11 mouse cellular contexts compared by ENCODE assay signal in the genomic region with DNA sequence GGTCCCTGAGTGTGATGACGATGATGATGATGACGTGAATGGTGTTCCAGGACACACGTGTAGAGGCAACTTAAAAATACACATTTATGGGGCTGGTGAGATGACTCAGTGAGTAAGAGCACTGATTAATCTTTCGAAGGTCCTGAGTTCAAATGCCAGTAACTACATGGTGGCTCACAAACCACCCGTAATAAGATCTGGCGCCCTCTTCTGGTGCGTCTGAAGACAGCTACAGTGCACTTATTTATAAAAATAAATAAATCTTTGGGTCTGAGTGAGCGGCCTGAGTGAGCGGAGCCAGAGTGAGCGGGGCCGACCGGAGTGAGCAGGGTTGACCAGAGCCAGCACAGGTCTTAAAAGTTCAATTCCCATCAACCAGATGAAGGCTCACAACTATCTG. TPM values are rescaled to one million over a fixed set of nuclear protein-coding genes. Genes with fewer than 3 reads are reported as not detected.
DNase-seq lines count a peak whose midpoint lies in the region; ATAC-seq and TF ChIP-seq lines count a peak whose summit lies in the region.
"Had no signal": no experiment of that assay in that cellular context is flagged by ENCODE, and none has a peak within 500 bp of the region (broad histone marks: within the 10 kb centered on the region; RNA-seq: fewer than 3 reads in every experiment).

No protein-coding gene starts in this region.

- no peaks in the 10 kb centered on the region for H3K36me3 ChIP-seq in hindbrain, embryonic 11.5 days (ENCODE audit: control insufficient read depth, insufficient read depth, low read length)
- H3K36me3 ChIP-seq in hindbrain, embryonic 16.5 days (ENCODE audit: control insufficient read depth, insufficient read depth, low read length), result no peaks in the 10 kb centered on the region
- H3K36me3 ChIP-seq in thymus, adult 2 months (ENCODE audit: control insufficient read depth, insufficient read depth, low read length), result no peaks in the 10 kb centered on the region
- no peaks in the 10 kb centered on the region for H3K36me3 ChIP-seq in intestine, embryonic 15.5 days
- H3K36me3 ChIP-seq: embryonic facial prominence, embryonic 12.5 days; lung, embryonic 15.5 days had no signal

- H3K4me1 ChIP-seq in hindbrain, embryonic 11.5 days (replicated peaks; ENCODE audit: control insufficient read depth, insufficient read depth, low read length), result no peaks in the 10 kb centered on the region
- H3K4me1 ChIP-seq in hindbrain, embryonic 16.5 days (ENCODE audit: control insufficient read depth, insufficient read depth, low read depth, low read length), result peaks cover 4% of the 10 kb centered on the region
- no peaks in the 10 kb centered on the region for H3K4me1 ChIP-seq in thymus, adult 2 months (replicated peaks; ENCODE audit: control insufficient read depth, insufficient read depth, low read length)
- H3K4me1 ChIP-seq in intestine, embryonic 15.5 days (replicated peaks), result peaks cover 2% of the 10 kb centered on the region

- 91% methylated on average over 12 of the region's 12 CpGs for WGBS in hindbrain, embryonic 11.5 days
- 90% methylated on average over 12 of the region's 12 CpGs for WGBS in hindbrain, embryonic 16.5 days
- 86% methylated on average over 12 of the region's 12 CpGs for WGBS in thymus, adult 2 months
- WGBS in intestine, embryonic 15.5 days, result 87% methylated on average over 12 of the region's 12 CpGs

- H3K4me2 ChIP-seq in hindbrain, embryonic 11.5 days (replicated peaks; ENCODE audit: low read depth, low read length), result no peak overlapping the region
- H3K4me2 ChIP-seq in hindbrain, embryonic 16.5 days (ENCODE audit: low read length), result no peak overlapping the region
- H3K4me2 ChIP-seq in intestine, embryonic 15.5 days (replicated peaks), result no peak overlapping the region
- H3K4me2 ChIP-seq: embryonic facial prominence, embryonic 12.5 days; lung, embryonic 15.5 days had no signal

- H3K27me3 ChIP-seq in hindbrain, embryonic 11.5 days (ENCODE audit: control insufficient read depth, insufficient read depth, low read length), result no peaks in the 10 kb centered on the region
- no peaks in the 10 kb centered on the region for H3K27me3 ChIP-seq in hindbrain, embryonic 16.5 days (replicated peaks; ENCODE audit: control insufficient read depth, insufficient read depth, low read length)
- no peaks in the 10 kb centered on the region for H3K27me3 ChIP-seq in thymus, adult 2 months (ENCODE audit: control insufficient read depth, insufficient read depth, low read length)
- no peaks in the 10 kb centered on the region for H3K27me3 ChIP-seq in intestine, embryonic 15.5 days (replicated peaks)
- H3K27me3 ChIP-seq: embryonic facial prominence, embryonic 12.5 days; lung, embryonic 15.5 days had no signal

- no peak overlapping the region for H3K27ac ChIP-seq in hindbrain, embryonic 11.5 days (ENCODE audit: low read depth, low read length)
- no peak overlapping the region for H3K27ac ChIP-seq in hindbrain, embryonic 16.5 days (ENCODE audit: low read depth, low read length)
- no peak overlapping the region for H3K27ac ChIP-seq in thymus, adult 2 months (ENCODE audit: control insufficient read depth, insufficient read depth, low read length)
- no peak overlapping the region for H3K27ac ChIP-seq in intestine, embryonic 15.5 days
- H3K27ac ChIP-seq: embryonic facial prominence, embryonic 12.5 days; lung, embryonic 15.5 days had no signal

- no peak overlapping the region for H3K4me3 ChIP-seq in hindbrain, embryonic 11.5 days (ENCODE audit: low read depth, low read length)
- H3K4me3 ChIP-seq in hindbrain, embryonic 16.5 days (ENCODE audit: low read length), result no peak overlapping the region
- H3K4me3 ChIP-seq in thymus, adult 2 months (ENCODE audit: control insufficient read depth, insufficient read depth, low read length), result no peak overlapping the region
- H3K4me3 ChIP-seq in intestine, embryonic 15.5 days (replicated peaks), result no peak overlapping the region
- H3K4me3 ChIP-seq: embryonic facial prominence, embryonic 12.5 days; lung, embryonic 15.5 days had no signal

- no peak for TF ChIP-seq POLR2A in thymus, adult 2 months (IDR thresholded peaks at IDR 0.05; ENCODE audit: control insufficient read depth, extremely low read depth, insufficient read depth, low read length, poor library complexity)
- TF ChIP-seq POLR2A in brain, embryonic 14.5 days (IDR thresholded peaks at IDR 0.05; ENCODE audit: borderline replicate concordance, extremely low read depth, insufficient read depth, insufficient read length, poor library complexity, severe bottlenecking), result no peak

- ATAC-seq in hindbrain, embryonic 11.5 days (ENCODE audit: low FRiP score), result no peak
- no peak for ATAC-seq in hindbrain, embryonic 16.5 days
- no peak for ATAC-seq in erythroblast, adult 5-6 weeks (replicated peaks; ENCODE audit: low FRiP score, poor library complexity, severe bottlenecking)
- no peak for ATAC-seq in intestine, embryonic 15.5 days

- peak; percentile 34 for DNase-seq in hindbrain, embryonic 11.5 days (ENCODE audit: low spot score)
- DNase-seq in thymus, adult 2 months, result peak; percentile 37
- no peak for DNase-seq in thymus, adult 18-20 months
- peak; percentile 37 for DNase-seq in brain, embryonic 14.5 days (ENCODE audit: low read depth)
- DNase-seq in layer of hippocampus, postnatal 36 days, result no peak
- DNase-seq: heart, adult 18-20 months had no signal

- no peak overlapping the region for H3K9ac ChIP-seq in hindbrain, embryonic 11.5 days (ENCODE audit: low read depth, low read length)
- H3K9ac ChIP-seq in hindbrain, embryonic 16.5 days (ENCODE audit: low read depth, low read length), result no peak overlapping the region
- H3K9ac ChIP-seq in intestine, embryonic 15.5 days, result no peak overlapping the region
- H3K9ac ChIP-seq: embryonic facial prominence, embryonic 12.5 days; lung, embryonic 15.5 days had no signal

- no peaks in the 10 kb centered on the region for H3K9me3 ChIP-seq in hindbrain, embryonic 11.5 days (ENCODE audit: control insufficient read depth, low read length)
- no peaks in the 10 kb centered on the region for H3K9me3 ChIP-seq in hindbrain, embryonic 16.5 days (ENCODE audit: control insufficient read depth, low read length)
- no peaks in the 10 kb centered on the region for H3K9me3 ChIP-seq in intestine, embryonic 15.5 days
- H3K9me3 ChIP-seq: embryonic facial prominence, embryonic 12.5 days; lung, embryonic 15.5 days had no signal

- TF ChIP-seq CTCF in thymus, adult 2 months (IDR thresholded peaks at IDR 0.05; ENCODE audit: borderline replicate concordance, control insufficient read depth, extremely low read depth, insufficient read depth, low read length, poor library complexity), result no peak
- TF ChIP-seq CTCF in brain, embryonic 14.5 days (IDR thresholded peaks at IDR 0.05; ENCODE audit: borderline replicate concordance, extremely low read depth, insufficient read depth, insufficient read length), result peak; percentile 27; the same call in 1 of the 2 replicates

RNA-seq across cellular contexts. Expression of gene Bcl9, which starts 34.5 kb away (rescaled TPM):
- polyA plus RNA-seq in hindbrain, embryonic 11.5 days (2014; fragmentation: Nextera tagmentation; extraction: Ambion mirVana), result 55.4 and 72.3 TPM in 2 replicates
- 57.4 and 68.0 TPM in 2 replicates for polyA plus RNA-seq in hindbrain, embryonic 16.5 days (2015; fragmentation: Nextera tagmentation; extraction: Ambion mirVana)
- 22.8 and 25.8 TPM in 2 replicates for polyA plus RNA-seq in thymus, adult 2 months (2012; rRNA removed)
- polyA plus RNA-seq in brain, embryonic 14.5 days (2012; rRNA removed), result 37.4 and 77.8 TPM in 2 replicates
- 2.3 and 3.7 TPM in 2 replicates for total RNA-seq in erythroblast, adult 5-6 weeks (2015; ENCODE audit: low replicate concordance)
- 0.77 and 0.84 TPM in 2 replicates for total RNA-seq in erythroblast, adult 5-6 weeks (2017; ENCODE audit: low replicate concordance)
- total RNA-seq in layer of hippocampus, postnatal 36 days (2021), result 10 to 100 TPM; 59.1 to 63.3 TPM
- 46.2 and 47.0 TPM in 2 replicates for polyA plus RNA-seq in intestine, embryonic 15.5 days (2015; fragmentation: Nextera tagmentation; extraction: Ambion mirVana)

Comparison
In these comparisons a context has a peak if more than half of its experiments do, and no peak if none do; other contexts are left out.
1. DNase-seq: peak in hindbrain, embryonic 11.5 days (single experiment), thymus, adult 2 months (single experiment) and brain, embryonic 14.5 days (single experiment); none in thymus, adult 18-20 months (0 of 2) and layer of hippocampus, postnatal 36 days (0 of 2).